Mouse (Mus musculus): ENCODE data around the gene Fam167b.

DNA sequence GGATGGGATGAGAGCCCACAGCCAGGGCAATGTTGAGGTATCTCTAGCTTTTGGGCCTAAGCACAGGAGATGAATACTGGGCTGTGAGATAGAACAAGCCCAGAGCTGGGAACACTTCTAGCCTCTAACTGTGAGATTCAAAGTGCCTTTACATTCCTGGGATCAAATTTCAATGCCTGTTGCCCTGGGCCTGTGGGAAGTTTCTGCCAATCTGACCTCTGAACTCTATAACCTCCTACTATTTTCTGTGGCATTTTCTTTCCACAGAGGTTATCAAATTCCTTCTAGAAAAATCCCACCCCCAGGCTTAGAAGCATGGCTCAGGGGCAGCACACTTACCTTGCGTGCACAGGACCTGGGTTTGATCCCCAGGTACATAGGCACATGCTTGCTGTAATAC is 28.1 kb downstream of the Fam167b start:
- no peak for TF ChIP-seq CTCF (IDR thresholded peaks at IDR 0.05; ENCODE audit: low read depth, low read length)
- no peak for TF ChIP-seq POLR2A (IDR thresholded peaks at IDR 0.05; ENCODE audit: borderline replicate concordance, low read depth, low read length)

All from bone marrow macrophage, adult 2 months (primary cell).